Mouse (Mus musculus) heart, adult 2 months (tissue): Measurements from ENCODE around the gene Hpse2. TPM values are rescaled to one million over a fixed set of nuclear protein-coding genes. Genes with fewer than 3 reads are reported as not detected.

ENCODE experiments used
- DNase-seq, 2 experiments: peaks; one replicate each; pipeline ENCODE4 v3.0.0; 2021
- H3K27ac ChIP-seq: fragments of 200-600 bp; 2 replicates; pipeline ENCODE4 v1.8.1; 2022
- H3K27me3 ChIP-seq: fragments of 200-500 bp; 2 replicates; pipeline ENCODE4 v1.6.1; 2012; ENCODE audit warnings: mild to moderate bottlenecking, low read length, inconsistent platforms, mixed read lengths; ENCODE audit not compliant: control insufficient read depth, insufficient read depth
- H3K36me3 ChIP-seq: fragments of 200-500 bp; 2 replicates; pipeline ENCODE4 v1.6.1; 2012; ENCODE audit warnings: low read length, inconsistent platforms; ENCODE audit not compliant: control insufficient read depth, insufficient read depth
- H3K4me1 ChIP-seq: fragments of 200-500 bp; 2 replicates; pipeline ENCODE4 v1.6.1; 2011; ENCODE audit warnings: low read length; ENCODE audit not compliant: control insufficient read depth, insufficient read depth
- H3K4me3 ChIP-seq: fragments of 200-600 bp; 2 replicates; pipeline ENCODE4 v1.8.1; 2022
- H3K79me2 ChIP-seq: fragments of 200-500 bp; replicated peaks from 2 replicates; pipeline ENCODE4 v1.6.1; 2012; ENCODE audit warnings: mild to moderate bottlenecking, inconsistent platforms, low read length, moderate library complexity, mixed read lengths; ENCODE audit not compliant: control insufficient read depth, insufficient read depth
- H3K9ac ChIP-seq: fragments of 200-500 bp; 2 replicates; pipeline ENCODE4 v1.6.1; 2012; ENCODE audit warnings: low read depth, mild to moderate bottlenecking, control low read depth, inconsistent platforms, low read length, mixed read lengths
- CTCF ChIP-seq: fragments of 200-600 bp; IDR thresholded peaks from 2 replicates; pipeline ENCODE4 v1.8.1; 2022; ENCODE audit warnings: antibody characterized with exemption, mild to moderate bottlenecking, moderate library complexity
- EP300 ChIP-seq: fragments of 200-500 bp; IDR thresholded peaks from 2 replicates; pipeline ENCODE4 v1.6.1; 2011; ENCODE audit warnings: low read depth, low read length, control low read depth; ENCODE audit not compliant: insufficient read depth
- POLR2A ChIP-seq: fragments of 200-500 bp; IDR thresholded peaks from 2 replicates; pipeline ENCODE4 v1.6.1; 2011; ENCODE audit warnings: mild to moderate bottlenecking, low read depth, low read length, control low read depth; ENCODE audit not compliant: insufficient read depth
- WGBS: fragments of 180-500 bp; shearing (Covaris S2); methylation state at CpG from one replicate; pipeline ENCODE4 v1.1.7; 2018; 5-methylcytosine and 5-hydroxymethylcytosine counted together
- intact Hi-C: fragments of 180-260 bp; cut with DNase I; formaldehyde crosslinking; loops from one replicate; pipeline ENCODE4 v1.15.1; 2025
- polyA plus RNA-seq: library from polyadenylated mRNA; depleted of rRNA; stranded (reverse); fragments of >200 nt; gene quantifications from 2 replicates; pipeline ENCODE4 v1.2.3, GENCODE M21; 2012
- total RNA-seq, 2 experiments: library from RNA; stranded (reverse); gene quantifications; 2 replicates each; pipeline ENCODE4 v1.2.3; 2021

The Hpse2 gene
- total and polyA plus RNA-seq, 3 experiments = 0.14 to 0.25 TPM; not detected in 1

DNA sequence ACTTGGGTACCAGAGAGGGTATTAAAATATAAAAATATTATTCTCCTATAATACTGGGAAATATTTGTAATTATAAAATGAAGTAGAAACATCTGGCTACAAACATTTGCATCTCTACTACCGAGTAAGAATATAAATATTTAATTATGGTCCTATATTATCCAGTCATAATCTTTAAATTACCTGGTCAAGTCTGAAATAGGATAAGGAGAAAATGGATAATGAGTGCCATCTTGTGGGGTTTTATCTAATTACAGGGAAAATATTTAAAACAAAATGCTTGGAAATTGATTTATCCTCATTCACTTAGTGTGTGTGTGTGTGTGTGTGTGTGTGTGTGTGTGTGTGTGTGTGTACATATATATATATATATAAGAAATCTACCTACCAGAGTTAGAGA, 19.0 kb upstream of the Hpse2 start:
- 37% methylated on average over 1 of the region's 1 CpGs for WGBS
- H3K27ac ChIP-seq = no peak overlapping the region
- no peak for DNase-seq
- no peaks in the 10 kb centered on the region for H3K4me1 ChIP-seq
- no peaks in the 10 kb centered on the region for H3K36me3 ChIP-seq
- H3K27me3 ChIP-seq = 0 out of 2 replicates have a peak, but pooled peaks cover 1% of the 10 kb centered on the region
- TF ChIP-seq CTCF (peak; percentile 33), POLR2A (no peak)
- intact Hi-C loops = no loop called here
- H3K9ac ChIP-seq = no peak overlapping the region
- no peaks in the 10 kb centered on the region for H3K79me2 ChIP-seq
- no peak overlapping the region for H3K4me3 ChIP-seq

DNA sequence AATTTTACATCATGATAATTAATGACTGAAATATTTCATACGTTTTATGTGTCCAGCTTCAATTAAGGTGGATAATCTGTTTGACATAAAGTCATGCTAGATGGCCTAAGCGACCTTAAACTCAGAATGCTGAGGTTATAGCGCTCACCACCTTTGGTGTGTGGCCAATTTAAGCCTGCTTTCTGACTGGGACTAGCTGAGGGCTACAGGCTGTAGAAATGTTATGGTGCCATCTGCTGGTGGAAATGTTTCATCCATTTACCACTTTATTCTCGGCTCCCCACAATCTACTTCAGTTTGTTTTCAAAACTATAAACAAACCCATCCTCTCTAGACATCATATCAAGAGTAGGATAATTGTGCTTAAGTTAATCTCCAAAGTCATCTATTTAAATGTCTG, 8.2 kb upstream of the Hpse2 start:
- Histone ChIP-seq H3K79me2 (no peaks in the 10 kb centered on the region), H3K9ac (no peak overlapping the region), H3K36me3 (no peaks in the 10 kb centered on the region), H3K27ac (no peak overlapping the region), H3K4me1 (no peaks in the 10 kb centered on the region), H3K4me3 (no peak overlapping the region), H3K27me3 (no peaks in the 10 kb centered on the region)
- DNase-seq = no peak
- intact Hi-C loops = loop anchor here (1.0 to 10.0 kb wide), 3 partner anchors 369 to 1082 kb away; no protein-coding TSS in a partner anchor
- WGBS = 7% methylated on average over 4 of the region's 4 CpGs
- TF ChIP-seq POLR2A (no peak), CTCF (peak; percentile 86), EP300 (no peak)

DNA sequence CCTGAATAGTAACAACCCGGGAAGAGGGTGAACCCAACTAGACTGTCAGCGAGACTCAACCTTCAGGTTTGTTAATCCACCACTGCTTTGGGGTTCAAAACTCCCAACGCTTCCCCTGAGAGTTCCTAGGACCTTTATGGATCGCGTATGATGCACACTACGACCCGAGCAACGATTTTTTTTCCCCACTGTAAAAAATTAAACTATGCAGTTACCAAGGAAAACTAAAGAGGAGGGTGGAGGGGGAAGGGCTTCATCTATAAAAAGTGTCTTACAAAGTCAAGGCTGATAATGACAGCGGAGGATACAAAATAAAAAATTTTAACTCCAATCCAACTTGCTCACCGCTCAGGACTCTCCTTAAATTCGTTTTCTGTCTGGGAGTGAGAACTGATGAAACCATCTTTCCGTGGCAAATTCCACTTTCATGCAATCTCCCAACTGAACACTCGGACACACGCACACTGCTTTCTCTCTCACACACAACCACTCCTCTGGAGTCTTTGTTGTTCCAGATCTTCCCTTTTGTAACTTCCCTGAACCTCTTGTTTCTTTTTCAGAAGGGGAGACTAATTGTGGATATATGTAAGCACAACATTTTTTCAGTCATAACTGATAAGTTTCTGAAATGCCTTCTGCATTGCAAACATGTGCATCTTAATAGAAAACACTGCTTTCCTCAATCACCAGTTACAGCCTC, 934 bp downstream of the Hpse2 start:
- WGBS = 4% methylated on average over 14 of the region's 14 CpGs
- no peak overlapping the region for H3K27ac ChIP-seq
- TF ChIP-seq EP300 = no peak
- no peak for TF ChIP-seq POLR2A
- no peak for TF ChIP-seq CTCF
- H3K36me3 ChIP-seq = no peaks in the 10 kb centered on the region
- no peaks in the 10 kb centered on the region for H3K79me2 ChIP-seq
- H3K4me3 ChIP-seq = no peak overlapping the region
- H3K9ac ChIP-seq = no peak overlapping the region
- H3K27me3 ChIP-seq = peaks cover 14% of the 10 kb centered on the region
- H3K4me1 ChIP-seq = no peaks in the 10 kb centered on the region
- DNase-seq = no peak
- intact Hi-C loops = no loop called here

DNA sequence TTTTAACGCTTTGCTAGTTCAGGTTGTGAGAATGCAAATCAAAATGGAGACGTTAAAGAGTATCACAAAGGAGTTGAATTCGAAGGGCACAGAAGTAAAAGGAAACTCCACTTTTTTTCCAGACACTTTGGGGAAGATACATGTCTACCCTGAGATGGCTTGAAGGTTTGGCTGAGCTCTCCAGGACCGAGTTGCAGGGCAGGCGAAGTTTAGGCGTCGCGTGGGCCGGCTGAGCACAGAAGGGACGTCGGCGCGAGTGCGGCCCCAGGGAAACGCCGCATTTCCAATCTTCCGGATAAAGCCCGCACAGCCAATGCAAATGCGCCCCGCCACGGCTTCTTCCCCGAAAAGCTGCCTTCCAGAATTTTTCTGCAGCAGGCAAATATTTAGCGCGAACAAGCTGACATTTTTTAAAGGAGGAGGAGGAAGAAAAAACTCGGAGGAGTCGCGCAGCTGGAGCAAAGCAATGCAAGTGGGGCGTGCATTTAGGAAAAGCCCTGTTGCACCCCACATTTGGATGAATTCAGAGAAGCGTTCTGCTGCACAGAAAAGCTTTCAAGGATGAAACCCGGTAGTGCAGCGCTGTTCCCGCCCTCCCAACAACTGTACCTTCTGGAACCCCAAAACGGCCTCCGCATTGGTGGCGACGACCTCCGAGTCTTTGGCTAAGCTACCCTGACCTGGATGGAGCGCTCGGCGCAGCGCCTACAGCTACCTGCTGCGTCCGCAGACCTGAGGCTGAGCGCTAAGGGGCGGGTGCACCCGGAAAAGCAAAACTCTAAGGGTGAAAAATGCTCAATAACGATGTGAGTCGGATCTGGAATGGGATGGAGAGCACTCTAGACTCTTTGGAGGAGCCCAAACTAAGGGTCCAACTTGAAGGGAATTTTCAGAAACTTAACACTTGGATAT, 1.9 kb downstream of the Hpse2 start:
- peaks cover 14% of the 10 kb centered on the region for H3K27me3 ChIP-seq
- no peaks in the 10 kb centered on the region for H3K79me2 ChIP-seq
- no peaks in the 10 kb centered on the region for H3K4me1 ChIP-seq
- no peak overlapping the region for H3K27ac ChIP-seq
- TF ChIP-seq EP300 (no peak), POLR2A (no peak), CTCF (no peak)
- 2% methylated on average over 48 of the region's 48 CpGs for WGBS
- no peak overlapping the region for H3K9ac ChIP-seq
- intact Hi-C loops = no loop called here
- no peak overlapping the region for H3K4me3 ChIP-seq
- H3K36me3 ChIP-seq = no peaks in the 10 kb centered on the region
- no peak for DNase-seq

DNA sequence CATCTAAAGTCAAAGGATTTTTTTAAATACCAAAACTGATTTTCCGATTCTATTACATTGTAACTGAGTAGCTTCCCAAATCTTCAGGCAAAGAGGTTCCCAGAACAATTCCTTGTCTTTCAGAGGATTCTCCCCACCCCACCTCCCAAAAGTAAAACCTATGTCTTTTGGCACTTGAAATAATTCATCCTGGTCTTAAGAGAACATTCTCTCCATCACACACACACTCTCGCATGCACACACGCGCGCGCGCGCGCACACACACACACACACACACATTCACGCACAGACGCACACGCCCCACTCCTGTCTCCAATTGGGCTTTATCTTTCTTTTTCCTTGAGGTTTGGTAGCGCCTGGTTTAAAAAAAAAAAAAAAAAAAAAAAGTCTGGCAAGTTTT, 2.7 kb downstream of the Hpse2 start:
- H3K27me3 ChIP-seq = peaks cover 14% of the 10 kb centered on the region
- no peaks in the 10 kb centered on the region for H3K4me1 ChIP-seq
- DNase-seq = no peak
- H3K4me3 ChIP-seq = no peak overlapping the region
- no peak overlapping the region for H3K27ac ChIP-seq
- intact Hi-C loops = no loop called here
- WGBS = 5% methylated on average over 13 of the region's 13 CpGs
- H3K79me2 ChIP-seq = no peaks in the 10 kb centered on the region
- H3K36me3 ChIP-seq = no peaks in the 10 kb centered on the region
- TF ChIP-seq CTCF = no peak
- no peak for TF ChIP-seq POLR2A
- TF ChIP-seq EP300 = no peak
- no peak overlapping the region for H3K9ac ChIP-seq

DNA sequence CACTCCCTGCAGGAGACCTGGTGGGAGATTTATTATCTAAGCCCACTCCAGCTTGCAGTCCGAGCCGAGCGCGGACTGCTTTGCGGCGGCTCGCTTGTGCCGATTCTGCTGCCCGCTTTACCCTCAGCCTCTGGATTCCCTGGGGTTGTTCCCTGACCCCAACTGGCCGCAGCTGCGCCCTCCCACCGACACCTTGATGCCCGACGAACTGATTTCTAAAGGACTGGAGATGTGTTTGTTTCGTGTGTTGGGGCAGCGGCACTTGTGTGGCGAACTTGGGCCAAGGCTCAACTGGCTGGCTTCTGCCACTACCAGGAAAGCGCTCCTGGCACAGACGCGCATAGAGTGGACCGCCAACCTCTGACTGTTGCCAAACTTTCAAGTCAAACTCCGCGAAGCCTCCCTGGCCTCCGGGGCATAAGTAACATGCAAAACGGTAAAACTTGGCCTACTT, 3.1 kb downstream of the Hpse2 start:
- no peak for TF ChIP-seq POLR2A
- no peak for TF ChIP-seq EP300
- TF ChIP-seq CTCF = no peak
- Histone ChIP-seq H3K27ac (no peak overlapping the region), H3K4me1 (no peaks in the 10 kb centered on the region), H3K27me3 (peaks cover 14% of the 10 kb centered on the region), H3K36me3 (no peaks in the 10 kb centered on the region), H3K4me3 (peak overlapping the region; percentile 27), H3K79me2 (no peaks in the 10 kb centered on the region), H3K9ac (no peak overlapping the region)
- 2% methylated on average over 25 of the region's 25 CpGs for WGBS
- DNase-seq = peak; percentile 34 to 39
- intact Hi-C loops = no loop called here
